Comparison of ENCODE assay signal across 8 mouse cellular contexts in genomic region chr4:129820417-129821086, GRCm38 (mm10). TPM values are rescaled to one million over a fixed set of nuclear protein-coding genes. Genes with fewer than 3 reads are reported as not detected.
A peak's percentile ranks its signal among the peaks of the same experiment; 100 is the strongest.
DNase-seq lines count a peak whose midpoint lies in the region; ATAC-seq and TF ChIP-seq lines count a peak whose summit lies in the region.

No protein-coding gene starts in this region.

- no peaks in the 10 kb centered on the region for H3K27me3 ChIP-seq in hindbrain, embryonic 15.5 days

- ATAC-seq in hindbrain, embryonic 15.5 days (ENCODE audit: low FRiP score, low read depth) = peak; percentile 81

- no peaks in the 10 kb centered on the region for H3K36me3 ChIP-seq in hindbrain, embryonic 15.5 days
- no peaks in the 10 kb centered on the region for H3K36me3 ChIP-seq in macrophage (ENCODE audit: inconsistent target)

- H3K79me2 ChIP-seq in macrophage (ENCODE audit: inconsistent target) = peaks cover 50% of the 10 kb centered on the region

- intact Hi-C loops in left cerebral cortex, adult 2 months (cut with DNase I) = loop anchor here (2.0 to 5.0 kb wide), 2 partner anchors 33 to 56 kb away; no protein-coding TSS in a partner anchor

- peaks cover 43% of the 10 kb centered on the region for H3K4me1 ChIP-seq in hindbrain, embryonic 15.5 days (replicated peaks)

- no peaks in the 10 kb centered on the region for H3K9me3 ChIP-seq in hindbrain, embryonic 15.5 days

- DNase-seq in NIH3T3 (ENCODE audit: low read depth) = peak; percentile 89
- peak; percentile 79 to 82 for DNase-seq in cerebellum, postnatal 25 days
- DNase-seq in gastrocnemius, adult 18-20 months (ENCODE audit: low spot score) = peak; percentile 78
- peak; percentile 69 for DNase-seq in left cerebral cortex, adult 2 months (ENCODE audit: extremely low spot score in 1 of 2, low spot score in 2 of 2)
- DNase-seq in retina, postnatal 1 day = peak; percentile 87
- DNase-seq in thymus, postnatal 4 days = peak; percentile 80

- TF ChIP-seq CTCF in left cerebral cortex, adult 2 months (IDR thresholded peaks at IDR 0.05) = no peak

- peak overlapping the region; percentile 96 for H3K27ac ChIP-seq in hindbrain, embryonic 15.5 days (replicated peaks)
- peak overlapping the region; percentile 85 for H3K27ac ChIP-seq in left cerebral cortex, adult 2 months
- peak overlapping the region; percentile 86 for H3K27ac ChIP-seq in macrophage

- under 1% methylated on average over 46 of the region's 79 CpGs for WGBS in hindbrain, embryonic 15.5 days
- WGBS in macrophage (ENCODE audit: missing documents) = 2% methylated on average over 49 of the region's 79 CpGs

- H3K4me2 ChIP-seq in hindbrain, embryonic 15.5 days = peak overlapping the region; percentile 80

- H3K9ac ChIP-seq in hindbrain, embryonic 15.5 days = peak overlapping the region; percentile 92

- H3K4me3 ChIP-seq in hindbrain, embryonic 15.5 days = peak overlapping the region; percentile 93
- peak overlapping the region; percentile 93 for H3K4me3 ChIP-seq in left cerebral cortex, adult 2 months
- peak overlapping the region; percentile 90 for H3K4me3 ChIP-seq in macrophage (ENCODE audit: inconsistent target)

RNA-seq across cellular contexts. Expression of gene Ptp4a2, which starts 9.5 kb away (rescaled TPM):
- 100 to 1,000 TPM; 600 to 670 TPM for total RNA-seq in gastrocnemius, adult 18-20 months (2021)
- polyA plus RNA-seq in hindbrain, embryonic 15.5 days (2015; fragmentation: Nextera tagmentation; extraction: Ambion mirVana) = 228 and 238 TPM in 2 replicates
- total RNA-seq in left cerebral cortex, adult 2 months (2021) = 100 to 1,000 TPM; 126 to 131 TPM
- total RNA-seq in macrophage (2018; cell fraction: chromatin; rRNA removed) = 100 to 1,000 TPM in 15 of 26 experiments, 10 to 100 TPM in 11; 46.4 to 227 (median 119) TPM
- total RNA-seq in macrophage (2018; cell fraction: cytosol; rRNA removed) = 100 to 1,000 TPM; 226 to 449 (median 347) TPM
- total RNA-seq in macrophage (2018; cell fraction: nucleus; rRNA removed) = 100 to 1,000 TPM; 100 to 894 (median 218) TPM
- 220 to 982 TPM (median 230 TPM) in 3 replicates for polyA plus RNA-seq in macrophage (2018)

Comparison
In these comparisons a context has a peak if more than half of its experiments do, and no peak if none do; other contexts are left out.
1. Peak in every context shown above with its lines: DNase-seq, ATAC-seq, H3K4me3 ChIP-seq and H3K27ac ChIP-seq.
2. RNA of gene Ptp4a2, which starts 9.5 kb away (total RNA-seq): 600 to 670 TPM in gastrocnemius, adult 18-20 months; 126 to 131 TPM in left cerebral cortex, adult 2 months; every median in the first group is over 4 times any median in the second.